Mouse (Mus musculus) lung, embryonic 14.5 days (tissue): ENCODE measurements around the gene Pkn3. TPM values are rescaled to one million over a fixed set of nuclear protein-coding genes. Genes with fewer than 3 reads are reported as not detected.

Experiments used
- ATAC-seq: fragments of 200-750 bp; cut with Nextera tagmentation; 2 replicates; pipeline ENCODE4 v1.8.0; 2017; ENCODE audit warnings: mild to moderate bottlenecking, moderate TSS enrichment, moderate library complexity; ENCODE audit not compliant: insufficient read depth
- DNase-seq: peaks from one replicate; pipeline ENCODE4 v3.0.0-alpha.2; 2015
- H3K27ac ChIP-seq: fragments of 300-500 bp; sonication (generic); 2 replicates; pipeline ENCODE4 v1.5.1; 2014; ENCODE audit warnings: low read depth, mild to moderate bottlenecking, moderate library complexity
- H3K27me3 ChIP-seq: fragments of 300-500 bp; sonication (generic); 2 replicates; pipeline ENCODE4 v1.6.1; 2014; ENCODE audit warnings: low read length, control low read depth; ENCODE audit not compliant: insufficient read depth
- H3K36me3 ChIP-seq: fragments of 300-500 bp; sonication (generic); 2 replicates; pipeline ENCODE4 v1.6.1; 2014; ENCODE audit warnings: control low read depth; ENCODE audit not compliant: insufficient read depth
- H3K4me1 ChIP-seq: fragments of 300-500 bp; sonication (generic); 2 replicates; pipeline ENCODE4 v1.6.1; 2014; ENCODE audit warnings: antibody characterized with exemption, control low read depth; ENCODE audit not compliant: insufficient read depth
- H3K4me2 ChIP-seq: fragments of 300-500 bp; sonication (generic); 2 replicates; pipeline ENCODE4 v1.6.1; 2014; ENCODE audit warnings: mild to moderate bottlenecking
- H3K4me3 ChIP-seq: fragments of 300-500 bp; sonication (generic); 2 replicates; pipeline ENCODE4 v1.5.1; 2014; ENCODE audit warnings: low read depth, low read length
- H3K9ac ChIP-seq: fragments of 300-500 bp; sonication (generic); 2 replicates; pipeline ENCODE4 v1.6.1; 2014
- H3K9me3 ChIP-seq: fragments of 300-500 bp; sonication (generic); 2 replicates; pipeline ENCODE4 v1.6.1; 2016; ENCODE audit warnings: low read depth, low read length, control low read depth
- CTCF ChIP-seq: IDR thresholded peaks from 2 replicates; pipeline ENCODE4 v1.5.1; 2016; ENCODE audit warnings: antibody characterized with exemption, low read depth
- WGBS: fragments of 180-500 bp; shearing (Covaris S2); extraction: QIAGEN DNeasy Blood & Tissue Kit; methylation state at CpG from one replicate; pipeline ENCODE4 v1.1.7; 2014; 5-methylcytosine and 5-hydroxymethylcytosine counted together
- polyA plus RNA-seq: library from polyadenylated mRNA; unstranded; fragments of >200 nt; fragmentation: Nextera tagmentation; extraction: Ambion mirVana; gene quantifications from 2 replicates; pipeline ENCODE4 v1.2.1, GENCODE M21; 2014

Pkn3 gene
- polyA plus RNA-seq, 1 experiment from 2014 or later = 9.5 TPM

- Histone ChIP-seq H3K4me3 (peak overlapping the region; percentile 69), H3K4me2 (peak overlapping the region; percentile 74), H3K27ac (peak overlapping the region; percentile 97), H3K4me1 (peaks cover 15% of the 10 kb centered on the region; the same call in 1 of the 2 replicates), H3K9ac (peak overlapping the region; percentile 79), H3K27me3 (no peaks in the 10 kb centered on the region), H3K9me3 (no peaks in the 10 kb centered on the region), H3K36me3 (peaks cover 10% of the 10 kb centered on the region)
- no peak for TF ChIP-seq CTCF
- ATAC-seq (no peak), DNase-seq (no peak)
- 13% methylated on average over 3 of the region's 3 CpGs for WGBS
Observed at GRCm38 (mm10) chr2:30063791-30064190, 13.7 kb upstream of the Pkn3 start.

- Histone ChIP-seq H3K9me3 (no peaks in the 10 kb centered on the region), H3K27ac (peak overlapping the region; percentile 48), H3K4me3 (peak overlapping the region; percentile 69), H3K9ac (peak overlapping the region; percentile 79), H3K4me1 (peaks cover 15% of the 10 kb centered on the region; the same call in 1 of the 2 replicates), H3K27me3 (no peaks in the 10 kb centered on the region), H3K4me2 (peak overlapping the region; percentile 74), H3K36me3 (peaks cover 15% of the 10 kb centered on the region)
- WGBS = 55% methylated on average over 3 of the region's 3 CpGs
- no peak for ATAC-seq
- no peak for DNase-seq
- no peak for TF ChIP-seq CTCF
Observed at GRCm38 (mm10) chr2:30064298-30064697, 13.2 kb upstream of the Pkn3 start.

DNA sequence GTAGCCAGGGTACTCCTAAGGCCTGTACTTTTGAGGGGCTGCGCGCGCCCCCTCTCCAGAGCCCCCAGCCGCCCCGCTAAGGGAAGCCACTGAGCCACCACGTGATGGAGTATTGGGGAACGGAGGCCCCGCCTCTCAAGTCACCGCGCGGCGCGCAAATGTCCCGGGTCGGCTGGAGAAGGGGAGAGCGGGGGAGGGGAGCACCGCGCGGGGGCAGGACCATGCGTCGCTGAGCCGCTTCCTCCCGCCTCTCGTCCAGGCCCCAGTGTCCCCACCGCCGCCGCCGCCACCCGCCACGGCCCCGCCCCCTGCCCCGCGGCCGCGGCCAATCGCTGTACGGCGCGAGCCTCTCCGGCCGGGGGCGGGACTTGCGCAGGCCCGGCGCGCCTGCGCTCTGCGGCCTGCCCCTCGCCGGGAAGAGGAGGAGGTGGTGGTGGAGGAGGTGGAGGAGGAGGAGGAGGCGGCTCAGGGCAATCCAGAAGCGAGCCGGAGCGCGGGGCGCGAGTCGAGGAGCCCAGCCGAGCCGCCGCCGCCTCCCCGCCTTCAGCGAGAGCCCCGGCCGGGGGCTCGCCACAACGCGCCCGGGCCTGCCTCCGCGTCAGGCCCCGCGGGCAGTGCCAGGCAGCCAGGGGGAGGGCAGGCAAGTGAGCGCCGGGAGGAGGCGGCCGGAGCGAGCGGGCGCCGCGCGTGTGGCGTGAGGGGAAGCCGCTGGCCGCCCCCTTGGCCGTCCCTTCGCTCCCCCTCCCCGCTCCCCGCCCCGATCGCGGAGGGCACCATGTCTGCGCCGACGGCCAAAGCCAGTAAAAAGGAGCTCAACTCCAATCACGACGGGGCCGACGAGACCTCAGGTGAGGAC, 11.2 kb upstream of the Pkn3 start:
- peaks cover 15% of the 10 kb centered on the region; the same call in 1 of the 2 replicates for H3K4me1 ChIP-seq
- TF ChIP-seq CTCF = no peak
- H3K9ac ChIP-seq = peak overlapping the region; percentile 99
- ATAC-seq (peak; percentile 92), DNase-seq (peak; percentile 98)
- H3K4me3 ChIP-seq = peak overlapping the region; percentile 99
- no peaks in the 10 kb centered on the region for H3K27me3 ChIP-seq
- no peaks in the 10 kb centered on the region for H3K9me3 ChIP-seq
- peak overlapping the region; percentile 83 for H3K4me2 ChIP-seq
- peaks cover 30% of the 10 kb centered on the region for H3K36me3 ChIP-seq
- peak overlapping the region; percentile 100 for H3K27ac ChIP-seq
- WGBS = 1% methylated on average over 58 of the region's 101 CpGs

DNA sequence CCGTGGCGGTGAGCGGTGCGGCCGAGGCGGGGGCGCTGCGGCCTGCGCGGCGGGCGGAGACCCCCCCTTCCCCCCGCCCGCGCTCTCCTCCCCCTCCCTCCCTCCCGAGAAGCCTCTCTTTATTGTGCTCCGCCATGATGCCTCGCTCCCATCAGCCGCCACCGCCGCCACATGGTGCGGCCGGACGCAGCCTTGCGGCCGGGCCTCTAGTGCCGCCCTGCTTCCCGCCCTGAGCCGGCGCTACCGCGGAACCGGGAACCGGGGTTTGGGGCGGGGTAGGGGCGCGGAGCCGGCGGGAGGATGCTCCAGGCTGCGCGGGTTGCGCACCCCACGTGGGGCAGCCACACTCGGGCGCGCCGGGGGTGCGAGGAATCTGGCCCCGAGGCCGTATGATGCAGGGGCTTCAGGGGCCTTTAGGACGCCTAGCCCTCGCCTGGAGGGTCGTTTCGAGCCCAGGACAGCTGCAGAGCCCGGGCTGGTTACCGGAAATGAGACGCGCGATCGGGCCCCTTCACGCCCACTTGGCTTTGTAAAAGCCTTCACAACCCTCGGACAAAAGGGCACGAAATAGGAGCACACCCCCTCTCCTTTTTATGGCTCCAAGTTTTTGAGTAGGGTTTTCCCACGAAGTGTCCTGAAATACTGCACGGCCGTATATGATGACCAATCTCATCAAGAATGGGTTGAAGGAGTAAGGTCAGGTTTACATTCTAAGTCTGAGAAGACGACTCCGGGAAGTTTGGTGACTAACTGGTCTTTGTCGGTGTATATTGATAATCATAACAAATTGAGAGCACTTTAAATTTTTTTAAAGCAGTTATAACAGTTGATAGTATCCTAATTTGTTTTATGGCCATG, 10.2 kb upstream of the Pkn3 start:
- no peak for TF ChIP-seq CTCF
- ATAC-seq = peak; percentile 22
- peak overlapping the region; percentile 67 for H3K4me2 ChIP-seq
- H3K27me3 ChIP-seq = no peaks in the 10 kb centered on the region
- peak overlapping the region; percentile 99 for H3K4me3 ChIP-seq
- H3K9me3 ChIP-seq = no peaks in the 10 kb centered on the region
- H3K4me1 ChIP-seq = peaks cover 15% of the 10 kb centered on the region; the same call in 1 of the 2 replicates
- H3K27ac ChIP-seq = peak overlapping the region; percentile 100
- DNase-seq = peak; percentile 69
- peak overlapping the region; percentile 99 for H3K9ac ChIP-seq
- WGBS = under 1% methylated on average over 68 of the region's 69 CpGs
- peaks cover 34% of the 10 kb centered on the region for H3K36me3 ChIP-seq

DNA sequence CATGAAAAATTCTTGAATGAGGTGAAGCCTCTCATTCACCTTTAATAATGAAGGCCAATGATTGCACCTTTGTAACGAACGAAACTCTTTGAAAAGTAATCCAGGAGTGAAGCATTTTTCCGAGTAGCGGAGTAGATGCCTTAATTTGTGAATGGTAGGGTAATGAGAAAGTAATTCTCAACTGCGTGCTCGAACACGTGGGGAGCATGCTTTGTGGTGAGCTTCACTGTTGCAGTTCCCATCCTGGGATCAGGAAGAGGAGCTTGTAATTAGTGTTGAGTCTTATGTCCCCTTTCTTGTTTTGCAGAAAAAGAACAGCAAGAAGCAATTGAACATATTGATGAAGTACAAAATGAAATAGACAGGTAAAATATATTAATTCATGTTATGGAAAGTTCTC, 9.5 kb upstream of the Pkn3 start:
- Histone ChIP-seq H3K4me3 (peak overlapping the region; percentile 99), H3K36me3 (peaks cover 41% of the 10 kb centered on the region), H3K4me1 (peaks cover 15% of the 10 kb centered on the region; the same call in 1 of the 2 replicates), H3K4me2 (peak overlapping the region; percentile 67), H3K9me3 (no peaks in the 10 kb centered on the region), H3K27ac (0 out of 2 replicates have a peak overlapping the region, but pooled peaks have one; percentile 0), H3K27me3 (no peaks in the 10 kb centered on the region), H3K9ac (peak overlapping the region; percentile 99)
- WGBS = 15% methylated on average over 7 of the region's 7 CpGs
- no peak for ATAC-seq
- TF ChIP-seq CTCF = no peak
- DNase-seq = no peak

DNA sequence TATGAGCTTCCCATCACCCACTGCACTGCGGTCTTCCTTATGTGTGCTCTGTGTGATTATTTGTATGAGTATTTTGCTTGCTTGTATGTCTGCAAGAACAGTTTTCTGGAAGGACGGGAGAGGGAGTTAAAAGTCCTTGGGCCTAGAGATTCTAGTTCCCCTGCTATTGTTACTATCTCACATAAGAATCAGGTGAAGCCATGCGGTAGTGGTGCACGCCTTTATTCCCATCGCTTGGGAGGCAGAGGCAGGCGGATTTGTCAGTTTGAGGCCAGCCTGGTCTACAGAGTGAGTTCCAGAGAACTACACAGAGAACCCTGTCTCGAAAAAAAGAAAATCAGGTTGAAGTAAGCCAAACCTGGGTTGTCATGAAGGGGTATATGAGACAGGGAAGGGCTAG, 4.6 kb upstream of the Pkn3 start:
- WGBS = 73% methylated on average over 7 of the region's 7 CpGs
- no peak overlapping the region for H3K4me3 ChIP-seq
- ATAC-seq (no peak), DNase-seq (no peak)
- 0 out of 2 replicates have a peak, but pooled peaks cover 3% of the 10 kb centered on the region for H3K4me1 ChIP-seq
- no peak overlapping the region for H3K4me2 ChIP-seq
- H3K27ac ChIP-seq = no peak overlapping the region
- no peaks in the 10 kb centered on the region for H3K27me3 ChIP-seq
- H3K36me3 ChIP-seq = peaks cover 54% of the 10 kb centered on the region
- no peak overlapping the region for H3K9ac ChIP-seq
- no peaks in the 10 kb centered on the region for H3K9me3 ChIP-seq
- TF ChIP-seq CTCF = no peak
